Mouse (Mus musculus) lung, adult 2 months (tissue): ENCODE results near the gene Ccdc144b.

Source experiments
- CTCF ChIP-seq: fragments of 200-500 bp; IDR thresholded peaks from 2 replicates; pipeline ENCODE4 v1.5.1; 2011; ENCODE audit warnings: mild to moderate bottlenecking, low read length, control low read depth; ENCODE audit not compliant: insufficient read depth
- POLR2A ChIP-seq: fragments of 200-500 bp; IDR thresholded peaks from 2 replicates; pipeline ENCODE4 v1.6.1; 2011; ENCODE audit warnings: low read depth, mild to moderate bottlenecking, control low read depth, low read length, borderline replicate concordance; ENCODE audit errors: extremely low read depth

DNA sequence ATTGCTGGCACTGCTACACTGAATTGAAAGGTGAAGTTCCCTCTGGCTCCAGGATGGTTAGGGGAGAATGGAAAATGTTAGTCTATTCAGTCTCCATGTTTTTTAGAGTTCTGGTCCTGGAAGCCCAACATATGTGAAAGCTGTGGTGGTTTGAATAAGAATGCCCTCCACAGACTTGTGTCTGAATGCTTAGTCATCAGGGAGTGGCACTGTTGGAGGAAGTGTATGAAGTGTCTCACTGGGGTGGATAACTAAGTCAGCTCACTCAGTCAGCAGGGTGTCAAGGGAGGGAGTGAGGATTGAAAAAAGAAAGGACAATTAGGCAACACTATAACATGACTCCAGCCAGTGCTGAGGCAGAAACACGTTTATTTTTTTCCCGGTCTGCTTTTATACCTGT is 42.0 kb upstream of the Ccdc144b start:
- TF ChIP-seq POLR2A: no peak
- no peak for TF ChIP-seq CTCF
